Mouse (Mus musculus) skeletal muscle tissue, adult 2 months (tissue): ENCODE results near the gene Afm.
A peak's percentile ranks its signal among the peaks of the same experiment; 100 is the strongest.

Experiments
- DNase-seq: peaks from one replicate; pipeline ENCODE4 v3.0.0-alpha.2; 2012; ENCODE audit warnings: low read depth, low spot score

Gene Afm

GRCm38 (mm10) chr5:90556052-90556451 lies 37.3 kb downstream of the Afm start:
- no peak for DNase-seq

GRCm38 (mm10) chr5:90560743-90561142 lies 42.0 kb downstream of the Afm start, which contains the start of gene 5830473C10Rik:
Gene 5830473C10Rik, plus strand, starts transcription at chr5:90561107.
- no peak for DNase-seq

- no peak for DNase-seq
Measured at GRCm38 (mm10) chr5:90561721-90562275, 43.1 kb downstream of the Afm start.

- no peak for DNase-seq
Measured at GRCm38 (mm10) chr5:90562880-90563279, 44.1 kb downstream of the Afm start.

GRCm38 (mm10) chr5:90564161-90564560 lies 45.4 kb downstream of the Afm start:
- no peak for DNase-seq

GRCm38 (mm10) chr5:90565205-90565604 lies 46.5 kb downstream of the Afm start:
- no peak for DNase-seq

- no peak for DNase-seq
Measured at GRCm38 (mm10) chr5:90567788-90568187, 49.1 kb downstream of the Afm start.

GRCm38 (mm10) chr5:90568338-90568737 lies 49.6 kb downstream of the Afm start:
- DNase-seq, result no peak

GRCm38 (mm10) chr5:90571216-90571615 lies 52.5 kb downstream of the Afm start:
- DNase-seq, result no peak

GRCm38 (mm10) chr5:90577751-90578150 lies 59.0 kb downstream of the Afm start:
- no peak for DNase-seq

- no peak for DNase-seq
Measured at GRCm38 (mm10) chr5:90579556-90579955, 60.8 kb downstream of the Afm start.

- no peak for DNase-seq
Measured at GRCm38 (mm10) chr5:90582179-90582578, 63.4 kb downstream of the Afm start.

- no peak for DNase-seq
Measured at GRCm38 (mm10) chr5:90584799-90585198, 66.1 kb downstream of the Afm start.

GRCm38 (mm10) chr5:90586511-90586910 lies 67.8 kb downstream of the Afm start:
- no peak for DNase-seq

- DNase-seq, result no peak
Measured at GRCm38 (mm10) chr5:90588104-90588503, 69.4 kb downstream of the Afm start.

- DNase-seq, result peak; percentile 21
Measured at GRCm38 (mm10) chr5:90588708-90589595, 70.2 kb downstream of the Afm start.

- no peak for DNase-seq
Measured at GRCm38 (mm10) chr5:90590676-90591075, 71.9 kb downstream of the Afm start.

- DNase-seq, result no peak
Measured at GRCm38 (mm10) chr5:90591936-90592335, 73.2 kb downstream of the Afm start.

- DNase-seq, result no peak
Measured at GRCm38 (mm10) chr5:90594945-90595344, 76.2 kb downstream of the Afm start.

GRCm38 (mm10) chr5:90596155-90596554 lies 77.4 kb downstream of the Afm start:
- DNase-seq, result no peak

GRCm38 (mm10) chr5:90601469-90601868 lies 82.7 kb downstream of the Afm start:
- DNase-seq, result no peak
